Mouse (Mus musculus) right cerebral cortex, postnatal 10 days (tissue): ENCODE results near the gene Prkn.

Experiments used
- DNase-seq, 2 experiments: peaks; one replicate each; pipeline ENCODE4 v3.0.0; 2021; ENCODE audit warnings: low spot score in 2 of 2

The Prkn gene

DNA sequence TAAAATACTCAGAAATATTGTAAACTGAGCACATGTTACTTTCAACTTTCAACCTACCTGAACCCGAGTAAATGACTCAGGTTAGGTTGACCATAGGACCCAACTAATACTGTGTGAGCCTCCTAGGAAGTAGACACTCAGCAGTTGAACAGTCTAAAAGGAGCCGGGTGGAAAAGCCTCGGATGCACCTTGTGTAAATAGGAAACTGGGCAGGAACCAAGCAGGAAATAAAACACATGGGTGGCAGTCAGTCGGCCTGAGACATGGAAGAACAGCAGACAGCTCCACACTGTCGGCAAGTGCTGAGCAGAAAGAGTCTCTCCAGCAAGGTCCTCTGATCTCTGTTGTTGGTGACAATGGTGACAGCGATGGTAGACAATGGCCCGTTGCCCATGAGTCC is 676.0 kb downstream of the Prkn start:
- no peak for DNase-seq

DNA sequence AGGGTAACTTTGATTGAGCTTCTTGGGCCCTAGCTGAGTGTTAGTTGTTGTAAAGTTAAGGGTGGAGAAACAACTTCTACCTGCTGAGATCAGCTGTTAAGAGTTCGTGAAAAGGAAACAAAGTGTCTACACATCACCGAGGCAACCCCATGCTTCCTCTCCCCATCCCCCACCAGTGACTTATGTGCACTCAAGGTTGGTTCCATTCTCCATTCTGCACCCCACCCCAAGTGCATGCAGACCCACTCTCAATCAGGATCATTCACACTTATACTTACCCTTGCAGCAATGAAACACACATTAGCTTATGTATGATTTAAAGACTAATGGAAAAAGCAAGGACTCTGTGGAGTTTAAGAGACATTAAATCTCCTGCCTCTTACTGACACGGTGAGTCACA is 691.9 kb downstream of the Prkn start:
- no peak for DNase-seq

DNA sequence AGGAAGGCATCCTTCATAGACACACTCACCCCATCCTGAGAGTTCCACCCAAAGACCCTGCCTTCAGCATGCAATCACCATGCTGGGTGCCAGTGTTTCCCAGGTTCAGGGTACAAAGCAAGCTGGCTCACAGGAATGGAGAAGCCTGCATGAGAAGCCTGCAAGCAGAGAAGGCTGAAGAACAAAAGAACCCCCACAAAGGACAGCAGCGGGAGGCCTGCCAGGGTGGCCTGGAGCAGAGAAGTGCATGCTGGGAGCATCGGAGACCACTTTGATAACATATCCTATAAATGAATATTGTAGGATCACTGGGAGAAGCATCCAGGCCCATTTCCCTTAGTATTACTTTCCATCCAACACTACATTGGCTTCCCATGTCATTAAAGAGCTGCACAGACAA is 692.6 kb downstream of the Prkn start:
- no peak for DNase-seq

DNA sequence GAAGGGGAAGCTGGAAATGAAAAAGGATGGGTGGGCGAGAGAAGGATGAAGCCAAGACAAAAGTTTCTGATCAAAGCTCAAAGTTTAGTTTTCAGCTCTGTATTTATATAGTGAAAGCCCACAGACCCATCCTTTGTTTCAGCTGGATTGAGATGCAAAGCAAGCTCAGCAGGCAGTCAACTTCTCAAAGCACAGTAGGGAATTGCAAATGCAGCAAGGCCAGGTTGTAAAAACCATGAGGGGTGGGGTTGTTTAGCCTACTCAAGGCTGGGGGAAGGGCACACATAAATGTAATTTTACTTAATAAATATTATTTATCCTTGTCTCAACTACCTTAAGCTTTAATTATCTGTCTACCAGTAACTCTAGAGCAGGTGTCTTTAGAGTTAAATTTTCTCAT is 693.7 kb downstream of the Prkn start:
- DNase-seq = no peak

DNA sequence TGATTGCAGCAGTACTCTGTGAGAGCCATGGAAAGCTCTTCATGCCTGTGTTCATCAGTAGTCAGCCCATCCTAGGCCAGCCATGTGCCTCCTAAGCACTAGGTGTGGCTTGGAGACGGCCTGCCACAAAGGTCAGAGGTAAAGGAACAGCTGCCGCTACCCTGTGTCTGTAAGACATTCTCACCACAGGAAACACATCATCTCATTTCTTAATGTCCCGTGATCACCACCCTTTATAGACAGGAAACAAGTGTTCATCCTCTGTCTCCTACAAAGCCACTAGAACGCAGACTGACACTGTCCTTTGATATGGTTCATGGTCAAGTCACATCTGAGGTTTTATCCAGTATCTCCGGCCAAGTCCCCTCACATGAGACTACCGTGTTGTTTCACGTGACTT is 698.6 kb downstream of the Prkn start:
- DNase-seq = no peak

DNA sequence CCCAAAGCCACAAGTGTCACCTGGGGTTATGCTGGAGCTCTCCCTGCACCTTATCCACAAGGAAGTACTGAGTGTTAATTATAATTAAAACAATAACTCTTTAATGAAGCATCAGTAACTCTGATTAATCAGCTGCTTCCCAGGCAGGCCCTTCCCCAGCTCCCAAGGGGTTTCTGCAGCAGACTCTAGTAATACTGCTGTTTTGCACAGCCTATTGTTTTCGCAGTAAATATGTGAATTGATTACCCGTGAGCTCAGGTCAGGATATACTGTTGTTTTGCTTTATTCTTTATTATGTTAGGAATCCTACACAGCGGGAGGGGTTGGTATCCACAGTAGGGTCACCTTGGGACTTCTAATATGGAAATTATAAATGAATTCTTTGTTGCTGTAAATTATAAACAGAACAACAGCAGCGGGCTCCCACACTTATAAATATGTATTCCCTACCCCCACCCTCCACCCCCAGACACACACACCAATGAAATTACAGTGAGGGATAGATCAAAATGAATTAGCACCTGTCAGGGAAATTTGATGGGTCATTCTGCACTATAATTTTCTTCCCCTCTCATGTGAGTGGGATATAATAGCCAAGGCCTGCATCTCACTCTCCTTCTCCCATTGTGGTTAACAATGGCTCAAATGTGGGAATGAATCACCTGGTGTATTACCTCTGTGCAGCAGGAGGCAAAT is 701.9 kb downstream of the Prkn start:
- DNase-seq = no peak

DNA sequence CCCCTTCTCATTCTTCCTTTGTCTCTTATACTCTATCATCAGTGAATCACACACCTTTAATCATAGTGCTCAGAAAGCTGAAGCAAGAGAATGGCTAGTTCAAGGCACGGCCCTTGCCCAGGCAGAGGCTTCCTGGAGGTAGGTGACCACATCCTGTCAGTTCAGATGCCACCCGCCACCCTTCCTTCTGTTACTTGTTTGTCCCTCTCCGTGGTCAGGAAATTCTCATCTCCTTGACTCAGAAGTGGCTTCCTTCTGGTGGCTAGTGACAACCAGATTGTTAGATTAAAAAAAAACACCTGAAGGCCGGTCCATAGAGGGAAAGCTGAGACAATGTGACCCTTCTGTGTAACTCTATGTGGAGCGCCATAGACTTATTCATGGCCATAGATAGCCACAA is 710.4 kb downstream of the Prkn start:
- DNase-seq = no peak

DNA sequence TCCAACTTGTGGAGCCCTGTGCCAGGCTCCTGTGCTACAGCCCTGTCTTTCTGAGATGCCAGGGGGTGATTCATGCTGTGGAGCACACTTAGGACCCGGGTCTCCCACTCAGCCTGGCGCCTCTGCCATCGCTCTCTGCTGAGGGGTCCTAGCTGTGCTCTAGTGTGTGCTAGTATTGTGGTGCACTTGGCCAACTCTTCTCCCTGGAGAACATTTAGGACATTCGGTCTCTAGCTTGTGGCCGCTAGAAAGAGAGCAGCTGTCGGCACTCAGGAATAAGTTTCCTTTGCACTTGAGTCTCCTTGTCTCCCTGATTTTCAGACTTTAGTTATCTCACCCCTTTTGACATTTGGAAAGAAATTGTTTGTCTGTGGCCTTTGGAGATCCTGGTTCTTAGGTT is 725.5 kb downstream of the Prkn start:
- DNase-seq = no peak

DNA sequence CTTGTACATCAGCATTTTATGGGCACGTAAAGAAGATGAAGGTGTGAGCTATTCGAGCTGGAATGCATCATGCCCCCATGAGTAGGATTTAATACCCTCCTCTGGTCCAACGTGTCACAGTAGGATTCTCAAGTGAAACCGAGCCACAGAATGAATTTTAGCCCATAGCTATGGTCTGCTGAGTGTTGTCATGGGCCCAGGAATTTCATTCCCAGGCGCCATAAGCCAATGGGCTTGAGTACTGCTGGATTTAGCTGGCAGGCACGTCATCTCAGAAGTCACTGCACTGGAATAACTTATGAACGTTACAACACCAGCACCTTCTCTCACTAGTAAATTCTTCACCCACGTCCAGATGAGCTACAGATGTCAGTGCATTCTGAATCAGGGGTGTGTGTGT is 730.2 kb downstream of the Prkn start:
- no peak for DNase-seq

DNA sequence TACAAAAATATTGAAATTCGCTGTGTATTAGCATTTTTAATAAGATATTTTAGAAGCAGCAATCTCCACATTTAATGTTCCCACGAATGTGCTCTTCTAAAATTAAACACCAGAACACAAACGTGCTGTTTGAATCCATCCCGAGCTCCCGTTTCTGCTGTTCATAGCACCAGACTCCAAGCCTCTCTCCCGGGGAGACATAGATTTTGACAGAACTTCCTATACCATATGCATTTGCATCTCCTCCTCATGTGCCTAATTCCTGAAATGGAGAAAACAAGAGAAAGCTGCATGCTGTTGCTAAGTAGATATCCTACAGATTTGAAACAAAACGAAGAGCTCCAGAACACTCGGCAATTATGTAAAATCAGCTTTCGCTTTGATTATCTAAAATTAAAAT is 733.5 kb downstream of the Prkn start:
- DNase-seq = peak; percentile 61 to 79

DNA sequence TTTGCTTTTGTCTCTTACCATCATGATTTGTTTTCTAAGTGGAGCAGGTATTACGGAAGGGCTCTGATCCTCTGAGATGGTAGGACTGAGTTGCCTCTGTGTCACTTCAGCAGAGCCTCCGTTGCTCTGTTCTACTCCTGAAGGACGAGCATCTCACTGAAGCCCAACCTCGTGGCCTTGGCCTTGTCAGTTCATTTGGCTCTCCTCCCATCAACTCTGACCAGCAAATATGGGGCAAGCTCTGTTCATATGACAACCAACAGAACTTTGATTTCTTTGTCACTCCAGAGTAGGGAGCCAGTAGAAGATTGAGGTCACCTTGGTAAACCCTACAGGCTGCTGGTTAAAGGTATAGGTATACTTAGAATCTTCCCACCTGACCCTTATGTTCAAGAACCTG is 745.3 kb downstream of the Prkn start:
- DNase-seq = peak in 1 of 2 experiments; percentile 14

DNA sequence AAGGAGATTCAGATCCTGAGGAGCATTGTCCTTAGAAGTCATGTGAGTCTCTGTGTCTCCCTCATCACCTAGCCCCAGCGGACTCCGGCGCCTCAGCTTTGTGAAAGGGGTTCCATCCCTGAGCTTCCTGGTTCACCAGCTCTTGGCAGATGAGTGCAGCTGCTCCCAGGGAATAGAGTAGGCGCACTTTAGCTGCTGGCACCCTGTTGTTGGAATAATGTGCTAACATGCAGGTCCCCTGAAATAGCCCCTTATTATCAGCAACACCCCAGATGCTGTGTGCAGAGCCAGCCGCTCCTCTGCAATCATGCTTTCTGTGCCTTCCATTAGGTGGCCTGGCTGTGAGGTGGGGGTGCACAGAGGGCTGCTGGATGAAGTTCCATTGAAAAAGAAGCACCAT is 767.7 kb downstream of the Prkn start:
- no peak for DNase-seq

DNA sequence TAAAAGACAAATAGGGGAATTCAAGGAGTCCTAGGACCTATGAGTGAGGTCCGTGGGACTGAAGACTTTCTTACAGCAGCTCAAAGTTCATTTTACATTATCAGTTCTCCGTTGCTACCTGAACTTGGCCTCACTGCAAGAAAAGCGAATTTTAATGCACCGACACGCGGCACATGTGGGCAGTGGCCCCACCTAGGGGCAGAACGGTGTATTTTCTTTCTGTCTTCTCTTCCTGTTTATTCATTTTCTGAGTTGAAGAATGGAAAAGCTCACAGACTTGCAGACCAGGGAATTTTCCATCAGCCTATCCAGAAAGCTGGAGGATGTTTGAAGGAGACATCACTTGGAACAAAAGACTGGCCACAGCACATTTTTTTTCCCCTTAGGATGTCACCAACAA is 771.3 kb downstream of the Prkn start:
- peak; percentile 81 to 86 for DNase-seq

DNA sequence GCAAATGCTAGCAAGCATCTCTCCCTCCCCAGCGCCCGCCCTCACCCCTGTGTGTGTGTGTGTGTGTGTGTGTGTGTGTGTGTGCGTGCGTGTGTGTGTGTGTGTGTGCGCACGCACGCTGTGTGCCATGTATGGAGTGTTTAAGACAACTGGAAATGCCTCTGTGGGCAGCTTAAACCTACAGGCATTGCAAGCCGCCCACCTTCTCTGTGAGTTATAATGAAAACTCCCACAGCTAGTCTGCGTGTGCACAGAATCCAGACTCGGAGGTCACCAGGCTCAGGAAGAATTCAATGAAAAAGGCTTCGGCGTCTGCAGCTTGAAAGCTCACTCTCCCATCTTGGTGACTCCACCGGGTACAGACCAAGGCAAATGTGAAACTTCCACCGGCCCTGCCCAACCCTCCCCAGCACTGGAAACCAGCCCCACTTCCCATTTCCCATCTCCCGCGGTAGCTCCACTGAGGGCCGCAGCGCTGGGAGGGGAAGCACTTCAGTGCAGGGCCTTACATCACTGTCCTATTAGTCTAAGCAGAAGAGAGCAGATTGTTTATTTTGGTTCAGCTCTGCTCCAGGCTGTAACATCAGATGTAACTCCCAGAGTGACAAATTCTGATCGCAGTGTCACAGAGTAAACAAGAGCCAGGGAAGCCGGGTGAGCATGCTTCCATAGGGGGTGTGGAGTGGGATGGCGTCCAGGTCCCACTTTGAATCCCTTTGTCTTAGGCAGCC is 772.8 kb downstream of the Prkn start:
- no peak for DNase-seq

DNA sequence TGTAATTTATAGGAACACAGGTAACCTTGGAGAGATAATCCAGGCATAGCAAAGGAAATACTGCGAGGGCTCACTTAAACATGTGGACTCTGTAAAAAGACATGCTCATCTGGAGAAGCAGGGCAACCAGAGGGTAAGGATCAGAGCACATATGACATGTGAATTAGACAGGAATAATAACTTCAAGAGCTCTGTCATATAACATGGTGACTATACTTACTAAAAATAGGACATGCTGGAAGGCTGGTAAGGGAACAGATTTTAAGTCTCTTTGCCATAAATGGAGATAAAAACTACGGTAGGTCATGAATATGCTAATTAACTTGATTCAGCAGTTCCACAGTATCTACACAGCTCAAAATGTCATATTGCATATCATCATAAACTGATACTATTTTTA is 777.4 kb downstream of the Prkn start:
- DNase-seq = no peak

DNA sequence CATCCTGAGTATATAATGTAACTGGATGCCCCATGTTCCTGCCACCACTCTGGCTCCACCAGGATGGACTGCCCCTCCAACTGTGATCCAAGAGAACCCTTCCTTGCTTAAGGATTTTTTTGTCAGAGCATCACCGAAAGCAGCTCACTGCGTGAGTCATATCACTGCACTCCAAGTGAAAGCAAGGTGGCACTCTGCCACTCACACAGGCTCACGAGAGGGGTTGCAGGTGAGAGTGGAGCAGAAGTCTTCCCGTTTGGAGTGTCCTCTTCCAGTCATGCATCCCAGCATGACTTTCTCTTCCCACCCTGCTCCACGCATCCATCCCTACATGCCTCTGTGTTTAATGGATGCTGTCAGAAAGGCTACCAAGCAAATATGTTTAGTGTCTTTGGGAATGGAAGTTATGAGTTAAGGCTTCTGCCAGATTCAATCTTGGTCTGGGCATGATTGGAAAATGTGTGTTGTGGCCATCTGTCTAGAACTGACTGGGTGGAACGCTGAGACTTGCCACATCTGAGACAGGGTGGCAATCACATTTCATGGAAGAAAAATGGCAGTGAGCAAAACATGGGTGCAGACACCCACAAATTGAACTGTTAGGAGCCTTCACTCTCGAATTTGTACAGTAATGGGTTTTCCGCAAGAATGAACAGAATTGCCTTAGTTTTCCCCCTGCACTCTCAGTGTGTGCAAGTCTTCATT is 778.9 kb downstream of the Prkn start:
- no peak for DNase-seq

DNA sequence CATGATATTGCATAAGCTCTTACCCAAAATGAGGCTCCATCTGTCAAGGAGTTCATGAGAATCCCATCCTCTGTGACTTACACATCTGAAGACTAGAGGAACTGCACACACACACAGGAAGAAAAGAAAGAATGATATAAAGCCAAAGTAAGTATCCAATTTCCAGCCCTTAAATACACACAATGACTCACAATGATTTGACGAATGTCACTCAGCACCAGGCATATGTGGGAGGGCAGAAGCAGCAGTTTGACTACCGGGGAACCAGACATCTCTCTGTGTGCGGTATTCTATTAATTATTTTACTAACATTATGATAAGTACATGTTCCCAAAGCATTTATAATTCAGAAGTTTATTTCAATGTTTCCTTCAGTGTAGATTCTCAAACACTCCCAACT is 780.6 kb downstream of the Prkn start:
- no peak for DNase-seq

DNA sequence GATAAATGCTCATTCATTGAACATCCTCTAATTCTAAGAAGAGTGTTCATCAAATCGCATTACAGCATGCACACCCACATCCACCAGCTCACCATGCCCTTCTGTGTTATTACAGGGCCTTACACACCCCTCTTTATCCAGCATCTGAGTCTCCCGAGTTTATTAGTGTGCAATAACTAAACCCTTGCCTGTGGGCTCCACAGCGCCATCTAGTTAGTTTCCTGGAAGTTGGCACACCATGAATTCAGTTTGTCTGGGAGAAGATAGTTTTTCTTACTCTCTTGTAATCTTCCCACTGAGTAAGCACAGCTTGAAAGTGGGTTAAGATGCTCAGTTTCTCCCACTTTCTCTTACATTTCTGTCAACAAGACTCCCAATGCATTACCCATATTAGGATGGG is 781.3 kb downstream of the Prkn start:
- no peak for DNase-seq

DNA sequence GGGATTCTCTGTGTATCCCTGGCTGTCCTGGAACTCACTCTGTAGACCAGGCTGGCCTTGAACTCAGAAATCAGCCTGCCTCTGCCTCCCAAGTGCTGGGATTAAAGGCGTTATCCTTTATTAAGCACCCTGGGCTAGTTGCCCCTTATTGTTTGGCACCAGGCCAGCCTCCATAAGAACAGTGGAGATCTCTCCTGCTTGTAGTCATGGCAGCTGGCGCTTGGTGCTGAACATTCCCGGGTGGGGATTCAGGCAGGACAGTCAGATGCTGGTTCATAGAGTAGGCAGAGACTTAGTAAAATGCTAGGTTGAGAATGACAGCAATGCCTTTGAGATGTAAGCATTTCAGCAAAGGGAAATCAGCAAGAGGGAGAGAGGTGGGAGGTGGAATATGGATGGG is 786.1 kb downstream of the Prkn start:
- DNase-seq = no peak

DNA sequence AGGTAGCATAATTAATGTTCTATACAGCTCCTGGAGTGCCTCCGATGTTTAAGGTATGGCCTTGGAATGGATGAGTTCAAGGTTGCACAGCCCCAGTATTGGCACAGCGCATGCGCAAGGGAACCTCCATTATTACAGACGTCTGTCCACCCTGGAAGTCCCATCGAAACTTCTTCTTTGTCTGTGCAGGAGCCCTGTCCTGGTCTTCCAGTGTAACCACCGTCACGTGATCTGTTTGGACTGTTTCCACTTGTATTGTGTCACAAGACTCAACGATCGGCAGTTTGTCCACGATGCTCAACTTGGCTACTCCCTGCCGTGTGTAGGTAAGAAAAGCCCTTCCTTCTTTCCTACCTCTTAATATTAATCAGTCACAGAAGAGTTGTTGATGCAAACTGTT is 794.9 kb downstream of the Prkn start:
- DNase-seq = no peak

DNA sequence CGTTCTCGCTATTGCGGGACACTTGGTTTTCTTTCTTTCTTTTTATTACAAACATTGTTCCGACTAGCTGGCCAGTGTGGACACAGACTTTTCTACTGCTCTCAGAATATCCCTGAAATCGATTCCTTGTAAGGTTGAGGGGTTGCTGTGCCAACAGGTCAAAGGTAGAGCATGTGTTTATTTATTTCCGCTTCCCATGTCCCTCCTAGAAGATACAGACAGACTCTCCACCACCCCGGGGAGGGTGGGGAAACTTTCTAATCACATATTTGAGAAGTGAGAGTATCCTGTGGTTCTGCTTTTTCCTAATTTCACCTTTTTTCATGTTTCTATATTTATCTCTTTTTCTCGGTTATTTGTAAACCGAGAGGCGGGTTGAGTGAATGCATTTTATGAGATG is 797.5 kb downstream of the Prkn start:
- no peak for DNase-seq

DNA sequence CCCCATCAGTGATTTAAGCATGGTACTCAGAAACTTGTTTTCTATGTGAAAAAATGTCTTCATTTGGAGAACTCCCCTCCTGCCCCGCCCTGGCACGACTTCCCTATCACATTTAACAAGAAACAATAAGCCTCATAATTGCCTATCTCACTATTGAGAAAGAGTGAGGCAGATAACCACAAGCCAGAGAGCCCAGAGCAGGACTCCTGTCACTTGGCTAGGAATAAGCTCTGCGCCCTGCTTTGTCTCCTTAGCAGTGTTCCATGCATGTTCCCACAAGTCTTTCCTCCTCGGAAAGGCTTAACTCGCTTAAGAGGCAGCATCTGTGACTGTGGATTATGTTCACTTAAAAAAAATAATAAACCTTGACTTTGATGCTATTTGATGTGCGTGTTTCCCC is 798.3 kb downstream of the Prkn start:
- no peak for DNase-seq

DNA sequence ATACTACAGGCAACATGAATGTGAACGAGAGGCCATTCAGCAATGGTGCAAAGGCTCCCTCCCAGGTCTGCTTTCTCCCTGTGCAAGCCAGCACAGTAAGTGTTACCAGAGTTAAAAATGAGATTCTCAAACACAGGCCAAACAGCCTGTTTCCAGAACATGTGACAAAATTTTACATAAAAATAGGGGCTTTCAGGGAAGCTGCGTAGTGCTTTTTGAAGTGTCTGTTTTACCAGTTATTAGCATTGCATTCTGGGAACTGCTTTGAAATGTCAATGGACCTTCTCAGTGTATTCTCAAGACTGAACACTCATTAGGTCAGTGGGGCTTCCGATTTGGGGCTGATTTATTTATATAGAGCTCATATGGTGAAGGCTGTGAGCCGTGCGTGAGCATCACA is 799.6 kb downstream of the Prkn start:
- no peak for DNase-seq
